Mouse (Mus musculus) MEL (cell line): ENCODE results near the gene Lipc. TPM values are rescaled to one million over a fixed set of nuclear protein-coding genes. Genes with fewer than 3 reads are reported as not detected.

Experiments used
- DNase-seq: peaks from one replicate; pipeline ENCODE4 v3.0.0; 2011; ENCODE audit warnings: low read depth, low spot score
- H3K27ac ChIP-seq: 2 replicates; pipeline ENCODE4 v1.5.1; 2012; ENCODE audit warnings: low read depth, mild to moderate bottlenecking, control low read depth, low read length, moderate library complexity; ENCODE audit not compliant: control insufficient read depth
- H3K27me3 ChIP-seq, 2 experiments: fragments of 150-350 bp in 1 of 2; sonication (generic) in 1 of 2; 2 replicates each; pipeline ENCODE4 v1.6.1; 2012; ENCODE audit warnings: low read length in 2 of 2, mild to moderate bottlenecking in 2 of 2, improper control_type of control experiment in 1 of 2, moderate library complexity in 1 of 2; ENCODE audit not compliant: insufficient read depth in 2 of 2, control insufficient read depth in 1 of 2
- H3K36me3 ChIP-seq, 2 experiments: 2 replicates each; pipeline ENCODE4 v1.6.1; 2012 to 2014; ENCODE audit warnings: low read length in 2 of 2, improper control_type of control experiment in 1 of 2, inconsistent platforms in 1 of 2, mild to moderate bottlenecking in 1 of 2; ENCODE audit not compliant: insufficient read depth in 2 of 2, control insufficient read depth in 1 of 2
- H3K4me1 ChIP-seq, 2 experiments: fragments of 150-350 bp in 1 of 2; sonication (generic) in 1 of 2; 2 replicates each; pipeline ENCODE4 v1.6.1; 2012; ENCODE audit warnings: low read length in 2 of 2, improper control_type of control experiment in 1 of 2, mild to moderate bottlenecking in 1 of 2; ENCODE audit not compliant: insufficient read depth in 2 of 2, control insufficient read depth in 1 of 2
- H3K4me3 ChIP-seq, 2 experiments: fragments of 150-350 bp in 1 of 2; sonication (generic) in 1 of 2; 2 replicates each; pipeline ENCODE4 v1.5.1; 2012; ENCODE audit warnings: low read depth in 2 of 2, low read length in 2 of 2, mild to moderate bottlenecking in 2 of 2, moderate library complexity in 2 of 2, control low read depth in 1 of 2, improper control_type of control experiment in 1 of 2; ENCODE audit not compliant: control insufficient read depth in 1 of 2, insufficient read depth in 1 of 2
- H3K79me2 ChIP-seq: 2 replicates; pipeline ENCODE4 v1.6.1; 2012; ENCODE audit warnings: mild to moderate bottlenecking, low read length, moderate library complexity; ENCODE audit not compliant: control insufficient read depth, poor library complexity, insufficient read depth
- H3K9ac ChIP-seq: 2 replicates; pipeline ENCODE4 v1.6.1; 2012; ENCODE audit warnings: low read depth, mild to moderate bottlenecking, control low read depth, low read length, moderate library complexity; ENCODE audit not compliant: control insufficient read depth, poor library complexity, severe bottlenecking
- H3K9me3 ChIP-seq: fragments of 150-350 bp; sonication (generic); replicated peaks from 2 replicates; pipeline ENCODE4 v1.6.1; 2012; ENCODE audit warnings: mild to moderate bottlenecking, low read length, improper control_type of control experiment, moderate library complexity; ENCODE audit not compliant: insufficient read depth
- BHLHE40 ChIP-seq: IDR thresholded peaks from 2 replicates; pipeline ENCODE4 v1.6.1; 2012; ENCODE audit warnings: low read depth, mild to moderate bottlenecking, inconsistent platforms, low read length, improper control_type of control experiment, borderline replicate concordance
- CHD2 ChIP-seq: IDR thresholded peaks from 2 replicates; pipeline ENCODE4 v1.6.1; 2011; ENCODE audit warnings: low read length, improper control_type of control experiment
- CTCF ChIP-seq, 3 experiments: IDR thresholded peaks in 2 of 3; conservative IDR thresholded peaks in 1 of 3; 2 replicates each; pipeline ENCODE4 v1.5.1; 2011 to 2012; ENCODE audit warnings: low read length in 3 of 3, low read depth in 2 of 3, mild to moderate bottlenecking in 2 of 3, improper control_type of control experiment in 1 of 3, inconsistent platforms in 1 of 3, mixed read lengths in 1 of 3, moderate library complexity in 1 of 3; ENCODE audit not compliant: control insufficient read depth in 1 of 3, insufficient read depth in 1 of 3, poor library complexity in 1 of 3, severe bottlenecking in 1 of 3
- ELF1 ChIP-seq: IDR thresholded peaks from 2 replicates; pipeline ENCODE4 v1.6.1; 2014; ENCODE audit warnings: low read depth, mild to moderate bottlenecking, inconsistent platforms, low read length, improper control_type of control experiment, moderate library complexity
- ETS1 ChIP-seq: IDR thresholded peaks from 2 replicates; pipeline ENCODE4 v1.6.1; 2012; ENCODE audit warnings: low read depth, mild to moderate bottlenecking, inconsistent platforms, low read length, improper control_type of control experiment, moderate library complexity
- GABPA ChIP-seq: IDR thresholded peaks from 2 replicates; pipeline ENCODE4 v1.6.1; 2012; ENCODE audit warnings: low read depth, mild to moderate bottlenecking, inconsistent platforms, low read length, improper control_type of control experiment, moderate library complexity
- MAZ ChIP-seq: IDR thresholded peaks from 2 replicates; pipeline ENCODE4 v1.6.1; 2012; ENCODE audit warnings: low read depth, mild to moderate bottlenecking, inconsistent platforms, low read length, improper control_type of control experiment
- MEF2A ChIP-seq: IDR thresholded peaks from 2 replicates; pipeline ENCODE4 v1.6.1; 2014; ENCODE audit warnings: low read depth, mild to moderate bottlenecking, inconsistent platforms, low read length, improper control_type of control experiment; ENCODE audit not compliant: poor library complexity, insufficient replicate concordance, severe bottlenecking; ENCODE audit errors: extremely low read depth
- MYC ChIP-seq: IDR thresholded peaks from 2 replicates; pipeline ENCODE4 v1.6.1; 2011; ENCODE audit warnings: low read depth, mild to moderate bottlenecking, low read length, improper control_type of control experiment, moderate library complexity
- NELFE ChIP-seq: IDR thresholded peaks from 2 replicates; pipeline ENCODE4 v1.6.1; 2011; ENCODE audit warnings: low read depth, low read length, improper control_type of control experiment
- NRF1 ChIP-seq: IDR thresholded peaks from 2 replicates; pipeline ENCODE4 v1.6.1; 2014; ENCODE audit warnings: low read depth, mild to moderate bottlenecking, inconsistent platforms, low read length, improper control_type of control experiment, moderate library complexity; ENCODE audit not compliant: poor library complexity, insufficient read depth, severe bottlenecking
- RAD21 ChIP-seq: IDR thresholded peaks from 2 replicates; pipeline ENCODE4 v1.6.1; 2011; ENCODE audit warnings: mild to moderate bottlenecking, low read depth, low read length, improper control_type of control experiment
- SIN3A ChIP-seq: IDR thresholded peaks from 2 replicates; pipeline ENCODE4 v1.6.1; 2012; ENCODE audit warnings: low read length, improper control_type of control experiment, inconsistent platforms
- SMC3 ChIP-seq: IDR thresholded peaks from 2 replicates; pipeline ENCODE4 v1.6.1; 2011; ENCODE audit warnings: low read depth, low read length, improper control_type of control experiment
- TAL1 ChIP-seq: IDR thresholded peaks from 2 replicates; pipeline ENCODE4 v1.6.1; 2012; ENCODE audit warnings: mild to moderate bottlenecking, inconsistent platforms, low read length, moderate library complexity, mixed read lengths
- UBTF ChIP-seq: IDR thresholded peaks from 2 replicates; pipeline ENCODE4 v1.6.1; 2012; ENCODE audit warnings: low read depth, mild to moderate bottlenecking, inconsistent platforms, low read length, improper control_type of control experiment, moderate library complexity, borderline replicate concordance; ENCODE audit not compliant: insufficient read depth
- USF2 ChIP-seq, 2 experiments: IDR thresholded peaks; 2 replicates each; pipeline ENCODE4 v1.6.1; 2011 to 2012; ENCODE audit warnings: improper control_type of control experiment in 2 of 2, low read length in 2 of 2, borderline replicate concordance in 1 of 2, inconsistent platforms in 1 of 2, low read depth in 1 of 2, mild to moderate bottlenecking in 1 of 2; ENCODE audit not compliant: insufficient read depth in 1 of 2
- ZC3H11A ChIP-seq: IDR thresholded peaks from 2 replicates; pipeline ENCODE4 v1.6.1; 2012; ENCODE audit warnings: low read depth, mild to moderate bottlenecking, inconsistent platforms, low read length, improper control_type of control experiment
- ZNF384 ChIP-seq: IDR thresholded peaks from 2 replicates; pipeline ENCODE4 v1.6.1; 2012; ENCODE audit warnings: low read depth, mild to moderate bottlenecking, inconsistent platforms, low read length, improper control_type of control experiment
- polyA plus RNA-seq, 2 experiments: library from polyadenylated mRNA; stranded (reverse) in 1 of 2; unstranded in 1 of 2; fragments of >175 nt in 1 of 2; fragments of >200 nt in 1 of 2; gene quantifications; 2 replicates each; pipeline versions ENCODE4 v1.2.1 to v1.2.4; 2012; ENCODE audit warnings: low replicate concordance in 2 of 2, low read depth in 1 of 2; ENCODE audit not compliant: insufficient read length in 2 of 2, insufficient read depth in 1 of 2, missing spikeins in 1 of 2
- total RNA-seq: library from RNA; depleted of rRNA; stranded (reverse); fragments of 300-350 nt; gene quantifications from 2 replicates; pipeline ENCODE4 v1.2.3, GENCODE M21; 2012

The Lipc gene
- total and polyA plus RNA-seq, 3 experiments: 0.07 TPM; not detected in 2

DNA sequence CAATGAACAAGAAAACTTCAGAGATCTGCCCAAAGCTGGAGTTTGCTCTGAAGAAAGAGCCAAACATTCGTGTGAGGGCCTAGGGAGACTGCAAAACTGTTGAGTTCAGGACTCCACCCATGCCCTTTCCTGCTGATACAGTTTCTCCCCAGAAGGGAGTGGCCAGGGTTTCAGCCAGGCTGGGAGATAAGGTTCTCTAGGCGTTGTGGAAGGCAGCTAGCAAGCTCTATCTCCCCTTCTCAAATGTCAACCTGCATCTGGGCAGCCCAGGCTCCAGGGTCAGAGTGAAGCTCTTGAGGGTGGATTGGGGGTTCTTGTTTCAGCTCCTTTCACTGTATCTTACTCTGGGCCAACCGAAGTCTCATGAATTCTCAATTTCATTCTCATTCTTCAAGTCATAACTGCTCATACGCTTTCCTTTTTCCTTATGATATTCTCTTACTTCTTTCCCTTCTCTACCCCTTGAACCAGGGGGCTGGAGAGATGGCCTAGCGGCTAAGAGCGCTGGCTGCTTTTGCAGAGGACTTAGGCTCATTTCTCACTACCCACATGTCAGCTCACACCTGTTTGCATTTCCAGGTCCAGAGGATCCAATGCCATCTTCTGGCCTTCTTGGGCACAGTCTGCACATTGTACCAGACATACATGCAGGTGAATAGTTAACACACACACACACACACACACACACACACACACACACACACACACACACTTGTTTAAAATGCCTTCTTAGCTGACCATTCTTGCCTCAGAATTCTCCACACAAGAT is 25.0 kb downstream of the Lipc start (continued):
- no peak; the same call in 1 of the 2 replicates for TF ChIP-seq MAZ
- TF ChIP-seq MEF2A: no peak
- no peak for TF ChIP-seq GABPA
- TF ChIP-seq UBTF: 0 out of 2 replicates have a peak, but pooled peaks have one; percentile 74
- peak; percentile 83 for TF ChIP-seq NELFE
- peak; percentile 94 for TF ChIP-seq ETS1

DNA sequence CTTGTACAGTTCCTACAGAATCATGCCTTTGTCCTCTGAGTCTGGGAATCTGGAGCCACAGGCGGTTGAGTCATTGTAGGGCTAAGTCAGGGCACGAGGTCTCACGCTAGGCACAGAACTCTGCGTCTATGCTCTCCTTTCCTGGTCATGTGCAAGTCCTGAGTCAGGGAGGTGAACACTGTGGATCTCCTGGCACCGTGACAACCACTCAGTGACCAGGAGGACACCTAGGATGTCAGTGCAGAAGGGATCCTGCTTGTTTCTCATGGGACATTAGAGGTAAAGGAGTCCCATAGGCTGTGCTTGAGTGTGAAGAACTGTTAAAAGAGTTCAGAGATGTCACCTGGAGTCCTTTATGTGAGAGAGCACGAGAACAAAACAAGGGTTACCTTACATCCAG is 26.8 kb downstream of the Lipc start:
- no peak overlapping the region for H3K4me3 ChIP-seq
- H3K27me3 ChIP-seq: no peaks in the 10 kb centered on the region
- no peaks in the 10 kb centered on the region for H3K9me3 ChIP-seq
- H3K36me3 ChIP-seq: peaks cover 0 to 62% of the 10 kb centered on the region in 2 experiments; a peak in 2 of 4 replicates
- H3K9ac ChIP-seq: no peak overlapping the region
- H3K79me2 ChIP-seq: no peaks in the 10 kb centered on the region; the same call in 1 of the 2 replicates
- no peak for TF ChIP-seq ELF1
- no peak for TF ChIP-seq NRF1
- TF ChIP-seq BHLHE40: no peak
- TF ChIP-seq, all 39 proteins: peak for 0
- H3K27ac ChIP-seq: peak overlapping the region; percentile 99
- H3K4me1 ChIP-seq: peaks cover 39 to 64% of the 10 kb centered on the region in 2 experiments
- no peak for DNase-seq

DNA sequence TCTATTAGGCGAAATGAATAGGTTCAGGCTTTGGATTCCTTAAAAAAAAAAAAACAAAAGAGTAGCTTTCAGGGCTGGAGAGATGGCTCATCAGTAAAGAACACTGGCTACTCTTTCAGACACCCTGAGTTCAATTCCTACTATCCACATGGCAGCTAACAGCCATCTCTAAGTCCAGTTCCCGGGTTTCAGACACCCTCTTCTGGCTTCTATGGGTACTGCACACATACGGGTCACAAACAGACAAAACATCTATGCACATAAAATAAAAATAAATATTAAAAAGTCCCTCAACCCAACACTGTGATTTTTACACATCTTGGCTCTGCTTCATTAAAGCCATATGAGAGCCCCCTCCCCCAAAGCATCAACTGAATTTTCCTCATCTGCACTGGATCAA is 27.3 kb downstream of the Lipc start:
- TF ChIP-seq USF2 (IDR thresholded peaks at IDR 0.05; ENCODE audit: borderline replicate concordance in 1 of 2, insufficient read depth in 1 of 2, low read depth in 1 of 2, low read length in 2 of 2): no peak
- 0 out of 2 replicates have a peak, but pooled peaks have one; percentile 9 for TF ChIP-seq SIN3A
- peak; percentile 86 for TF ChIP-seq MYC
- no peak for TF ChIP-seq ZNF384
- TF ChIP-seq TAL1: no peak
- peak; percentile 35 to 71 (median 55) for TF ChIP-seq CTCF (IDR thresholded peaks at IDR 0.05 in 2 of 3, conservative IDR thresholded peaks at IDR 0.05 in 1 of 3; ENCODE audit: control insufficient read depth in 1 of 3, insufficient read depth in 1 of 3, low read depth in 2 of 3, low read length in 3 of 3, poor library complexity in 1 of 3, severe bottlenecking in 1 of 3)
- TF ChIP-seq SMC3: peak; percentile 75
- no peak for TF ChIP-seq BHLHE40
- peak; percentile 59 for TF ChIP-seq ZC3H11A
- TF ChIP-seq RAD21: peak; percentile 85
- TF ChIP-seq CHD2: no peak
- TF ChIP-seq, all 39 proteins: peak for 6
- H3K9ac ChIP-seq: no peak overlapping the region

More for the DNA sequence above, 27.3 kb downstream of the Lipc start:
- Histone ChIP-seq H3K27me3 (no peaks in the 10 kb centered on the region), H3K4me1 (peaks cover 38 to 64% of the 10 kb centered on the region in 2 experiments), H3K4me3 (no peak overlapping the region), H3K79me2 (no peaks in the 10 kb centered on the region; the same call in 1 of the 2 replicates), H3K9me3 (no peaks in the 10 kb centered on the region), H3K36me3 (peaks cover 0 to 62% of the 10 kb centered on the region in 2 experiments; a peak in 2 of 4 replicates), H3K27ac (peak overlapping the region; percentile 99)
- peak; percentile 73 for DNase-seq
